Mouse (Mus musculus) frontal cortex, adult (tissue): ENCODE measurements around the gene Npas3.

Source experiments
- ATAC-seq: cut with Nextera tagmentation; 2 replicates; pipeline ENCODE4 v1.9.2; 2017; ENCODE audit warnings: mild to moderate bottlenecking, moderate library complexity, mixed read lengths; ENCODE audit not compliant: low TSS enrichment

Npas3 gene

GRCm38 (mm10) chr12:53409711-53410110 lies 161.2 kb downstream of the Npas3 start:
- no peak for ATAC-seq

GRCm38 (mm10) chr12:53410647-53411046 lies 162.2 kb downstream of the Npas3 start:
- no peak for ATAC-seq

GRCm38 (mm10) chr12:53416096-53416495 lies 167.6 kb downstream of the Npas3 start:
- ATAC-seq, result no peak

DNA sequence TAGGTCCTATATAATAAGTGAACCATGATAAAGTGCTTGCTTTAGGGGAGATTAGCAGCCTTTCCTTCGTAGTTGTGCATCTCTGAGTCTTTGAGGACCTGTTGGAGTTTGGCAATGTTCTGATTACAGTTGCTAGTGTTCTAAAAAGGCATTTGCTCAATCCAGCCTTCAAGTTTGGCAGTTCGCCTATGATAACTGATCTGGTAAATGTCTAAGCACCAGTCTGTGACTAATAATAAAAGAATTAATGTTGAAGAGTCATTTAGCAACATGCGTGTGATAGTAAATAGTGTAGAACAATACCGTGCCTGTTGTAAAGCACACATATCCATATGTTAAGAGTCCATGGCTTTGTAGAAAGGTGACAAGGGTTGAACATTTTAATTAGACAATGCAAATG lies 173.2 kb downstream of the Npas3 start:
- ATAC-seq, result no peak

DNA sequence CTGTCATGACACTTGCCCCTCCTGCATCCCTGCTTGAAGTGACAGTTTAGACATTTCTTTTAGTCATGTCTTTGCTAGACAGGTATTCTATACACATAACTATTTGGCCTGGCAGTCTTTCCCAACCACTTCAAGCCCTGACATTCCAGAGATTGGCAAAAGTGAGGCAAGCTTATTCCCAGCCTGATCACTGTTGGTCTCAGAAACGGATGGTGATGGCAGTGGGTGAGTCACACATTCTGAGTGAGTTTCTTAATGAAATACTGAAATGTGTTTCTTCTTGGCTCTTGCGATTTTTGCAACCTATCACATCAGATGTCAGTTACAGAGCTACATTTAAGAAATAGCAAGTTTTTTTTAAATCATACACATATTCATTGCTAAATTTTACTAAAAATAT lies 175.2 kb downstream of the Npas3 start:
- ATAC-seq, result no peak

GRCm38 (mm10) chr12:53426006-53426405 lies 177.5 kb downstream of the Npas3 start:
- ATAC-seq, result no peak

GRCm38 (mm10) chr12:53427153-53427552 lies 178.7 kb downstream of the Npas3 start:
- no peak for ATAC-seq

DNA sequence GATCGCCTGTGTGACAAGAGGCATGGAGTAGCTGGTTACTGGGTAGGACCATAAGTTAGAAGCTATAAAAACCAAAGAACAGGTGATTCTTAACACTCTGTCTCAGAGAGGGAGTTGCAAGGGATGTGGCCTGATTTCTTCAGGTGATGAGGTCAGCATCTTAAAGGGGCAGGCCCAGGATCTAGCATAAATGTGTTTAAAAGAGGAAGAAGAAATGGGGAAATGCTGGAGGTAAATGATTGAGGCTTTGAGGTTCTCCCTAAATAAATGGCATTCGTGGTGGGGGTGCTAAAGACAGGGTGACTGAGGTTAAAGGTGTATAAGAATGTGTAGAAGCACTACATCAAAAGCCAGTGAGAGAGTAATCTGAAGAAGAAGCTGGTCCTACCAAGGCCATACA lies 193.6 kb downstream of the Npas3 start:
- no peak for ATAC-seq

GRCm38 (mm10) chr12:53447469-53447868 lies 199.0 kb downstream of the Npas3 start:
- no peak for ATAC-seq

GRCm38 (mm10) chr12:53448040-53448439 lies 199.6 kb downstream of the Npas3 start:
- ATAC-seq, result 0 out of 2 replicates have a peak, but pooled peaks have one; percentile 38

DNA sequence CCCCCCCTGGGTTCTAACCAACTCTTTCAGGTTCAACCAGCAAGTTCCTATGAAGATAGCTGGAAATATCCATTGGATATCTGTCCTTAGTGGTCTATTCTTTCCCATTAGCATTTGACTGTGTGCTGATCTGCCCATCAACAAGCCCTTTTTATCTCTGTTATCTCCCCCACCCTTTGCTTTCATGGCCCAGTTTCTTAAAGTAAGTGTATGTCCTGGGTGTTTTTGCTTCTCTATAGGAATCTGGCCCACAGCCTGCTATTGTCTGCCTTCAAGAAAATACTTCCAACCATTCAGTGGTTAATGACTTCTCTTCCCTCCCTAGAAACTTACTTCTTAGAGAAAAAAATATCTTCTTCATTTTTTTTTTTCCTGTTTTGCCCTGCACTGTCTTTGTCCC lies 219.1 kb downstream of the Npas3 start:
- no peak for ATAC-seq

DNA sequence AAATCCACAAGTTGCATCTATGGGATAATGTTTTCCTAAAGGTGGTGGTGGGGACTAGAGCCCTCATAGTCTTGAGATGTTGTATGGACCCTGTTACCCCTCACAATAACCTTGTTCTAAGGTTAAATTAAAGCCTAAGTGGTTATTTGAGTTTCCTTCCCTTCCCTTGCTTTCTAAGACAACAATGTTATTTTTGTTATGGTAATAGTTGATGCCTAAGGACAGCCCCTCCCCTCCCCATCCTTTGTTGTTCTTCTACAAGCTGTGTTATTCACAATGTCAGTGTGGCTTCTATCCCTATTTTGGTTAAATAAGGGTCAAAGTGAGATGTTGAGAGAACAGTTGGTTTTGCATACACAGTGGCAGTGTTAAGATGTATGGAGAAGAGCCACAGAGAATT lies 226.0 kb downstream of the Npas3 start:
- no peak for ATAC-seq

DNA sequence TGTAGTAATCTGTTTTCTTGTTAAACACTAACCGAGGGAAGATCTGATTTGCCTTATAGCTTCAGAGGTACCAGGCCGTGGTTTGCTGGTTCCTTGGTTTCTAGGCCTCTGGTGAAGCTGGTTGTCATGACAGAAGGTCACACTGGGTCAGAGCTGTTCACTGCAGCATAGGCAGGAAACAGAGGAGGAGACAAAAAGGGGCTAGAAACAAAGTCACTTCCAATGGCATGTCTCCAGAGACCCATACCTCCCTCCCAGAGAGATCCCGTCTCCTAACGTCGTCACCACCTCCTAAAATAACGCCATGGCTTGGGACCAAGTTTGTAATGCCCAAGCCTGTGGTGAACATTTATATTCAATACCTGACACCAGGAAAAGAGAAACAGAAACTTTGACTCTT lies 236.4 kb downstream of the Npas3 start:
- no peak for ATAC-seq

- no peak for ATAC-seq
Observed at GRCm38 (mm10) chr12:53496386-53496785, 247.9 kb downstream of the Npas3 start.

DNA sequence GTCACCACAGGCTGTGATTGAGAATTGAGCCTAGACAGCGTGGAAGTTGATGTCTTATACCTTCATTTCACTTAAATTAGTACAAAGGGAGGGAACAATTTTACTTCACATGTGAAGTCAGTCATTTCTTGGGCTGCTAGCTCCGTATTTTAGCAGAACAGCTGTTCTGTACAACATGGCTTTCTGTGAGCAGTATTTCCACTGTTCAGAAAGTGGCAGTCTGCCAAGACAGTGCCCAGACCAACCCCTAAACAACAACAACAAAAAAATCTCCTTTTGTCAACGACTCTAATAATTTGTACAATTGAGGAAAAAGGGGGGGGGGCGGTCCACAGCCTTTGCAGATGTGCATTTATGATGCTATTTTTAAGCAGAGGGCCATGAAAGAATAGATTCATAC lies 266.4 kb downstream of the Npas3 start:
- ATAC-seq, result no peak

DNA sequence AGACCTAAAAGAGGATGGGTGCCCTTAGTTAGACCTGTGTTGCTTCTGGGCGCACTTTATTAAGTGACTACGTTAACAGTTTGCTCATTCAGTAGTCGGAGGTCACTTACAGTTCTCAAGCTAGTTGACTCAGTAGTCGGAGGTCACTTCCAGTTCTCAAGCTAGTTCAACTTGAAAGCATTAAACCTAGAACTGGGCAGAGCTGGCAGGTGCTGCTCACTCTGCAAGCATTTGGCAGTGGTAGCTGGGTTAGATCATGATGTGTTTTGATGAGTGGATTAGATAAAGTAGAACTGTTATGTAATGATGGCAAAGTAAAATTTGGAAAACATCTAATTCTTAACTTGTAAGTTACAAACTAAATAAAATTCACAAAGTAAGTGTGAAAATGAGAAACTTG lies 271.1 kb downstream of the Npas3 start:
- ATAC-seq, result no peak

DNA sequence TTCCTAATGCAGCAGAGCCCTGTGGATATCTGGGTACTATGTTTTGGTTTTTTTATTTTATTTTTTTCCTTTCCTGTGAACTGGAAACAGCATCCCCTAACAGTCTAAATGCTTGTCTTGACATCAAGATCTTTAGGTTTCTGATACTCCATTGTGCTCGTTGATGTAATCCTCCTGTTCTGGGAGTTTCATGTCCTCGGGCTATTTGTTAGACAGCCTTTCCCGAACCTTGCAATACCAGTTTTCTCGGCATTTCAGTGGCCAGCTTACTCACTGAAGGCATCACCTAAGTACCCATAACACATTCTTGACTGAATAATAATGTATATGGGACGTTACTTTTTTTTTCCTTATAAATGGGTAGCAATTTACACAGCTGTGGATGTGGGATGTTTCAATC lies 274.2 kb downstream of the Npas3 start:
- ATAC-seq, result no peak

DNA sequence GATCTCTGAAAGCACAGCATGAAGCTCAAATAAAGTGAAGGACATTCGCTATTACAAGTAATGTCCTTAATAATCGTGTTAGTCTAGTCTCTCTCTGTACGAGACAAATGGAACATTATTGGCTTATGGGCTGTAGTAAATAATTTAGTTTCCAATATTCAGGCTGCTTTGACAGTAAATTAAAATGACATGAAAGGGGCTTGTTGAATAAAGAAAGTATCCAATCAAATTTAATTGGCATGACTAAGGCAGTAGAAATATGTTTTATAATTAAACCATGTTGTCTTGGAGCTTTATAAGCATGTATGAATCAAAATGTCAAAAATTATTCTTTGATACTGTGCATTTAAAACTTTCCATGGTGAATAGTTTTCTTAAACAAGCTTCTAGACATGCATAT lies 278.6 kb downstream of the Npas3 start:
- ATAC-seq, result no peak

DNA sequence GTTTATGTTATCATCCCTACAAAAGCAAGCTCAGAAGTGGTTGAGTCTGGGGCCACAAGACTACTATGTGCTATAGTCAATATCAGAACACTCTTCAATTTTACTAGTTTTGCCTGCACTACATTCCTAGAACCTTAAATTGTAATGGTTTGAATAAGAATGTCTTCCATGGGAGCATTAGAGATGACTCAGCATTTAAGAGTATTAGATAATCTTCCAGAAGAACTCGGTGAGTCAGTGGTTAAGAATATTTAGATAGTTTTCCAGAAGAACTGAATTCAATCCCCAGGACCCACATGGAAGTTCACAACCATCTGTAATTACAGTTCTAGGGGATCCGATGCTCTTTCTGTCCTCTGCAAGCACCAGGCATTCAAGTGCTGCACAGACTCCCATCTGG lies 280.9 kb downstream of the Npas3 start:
- ATAC-seq, result no peak

GRCm38 (mm10) chr12:53536816-53537215 lies 288.3 kb downstream of the Npas3 start:
- no peak for ATAC-seq

DNA sequence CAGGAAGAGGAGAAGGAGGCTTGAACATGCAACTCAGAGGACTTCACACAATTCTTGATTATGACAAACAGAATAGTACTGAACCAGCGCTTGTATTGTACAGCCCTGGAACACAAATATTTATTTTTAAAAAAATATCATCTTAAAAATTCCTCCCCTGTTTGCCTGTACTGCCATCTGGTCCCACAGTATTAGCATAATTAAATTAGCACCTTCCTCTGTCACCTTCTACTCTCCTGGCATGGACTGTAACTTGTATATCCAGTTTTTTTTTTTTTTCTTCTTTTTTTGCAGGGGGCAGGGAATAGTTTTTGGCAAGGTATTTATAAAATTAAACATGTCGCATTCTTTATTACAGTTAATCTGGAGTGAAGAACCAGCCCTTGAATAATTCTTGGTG lies 307.9 kb downstream of the Npas3 start:
- no peak for ATAC-seq

- no peak for ATAC-seq
Observed at GRCm38 (mm10) chr12:53558259-53558658, 309.8 kb downstream of the Npas3 start.

- ATAC-seq, result no peak
Observed at GRCm38 (mm10) chr12:53566712-53567387, 318.4 kb downstream of the Npas3 start.

- ATAC-seq, result peak; percentile 81
Observed at GRCm38 (mm10) chr12:53581181-53581580, 332.7 kb downstream of the Npas3 start.
